Mouse (Mus musculus) ES-E14 (cell line): ENCODE measurements around the gene Ube2b.

ENCODE experiments used
- CHD2 ChIP-seq: IDR thresholded peaks from 2 replicates; pipeline ENCODE4 v1.6.1; 2014; ENCODE audit warnings: mild to moderate bottlenecking, low read depth, low read length, inconsistent platforms
- ZC3H11A ChIP-seq: IDR thresholded peaks from 2 replicates; pipeline ENCODE4 v1.6.1; 2012; ENCODE audit warnings: low read depth, mild to moderate bottlenecking, inconsistent platforms, low read length, borderline replicate concordance
- ZNF384 ChIP-seq: IDR thresholded peaks from 2 replicates; pipeline ENCODE4 v1.6.1; 2012; ENCODE audit warnings: low read depth, low read length, inconsistent platforms

DNA sequence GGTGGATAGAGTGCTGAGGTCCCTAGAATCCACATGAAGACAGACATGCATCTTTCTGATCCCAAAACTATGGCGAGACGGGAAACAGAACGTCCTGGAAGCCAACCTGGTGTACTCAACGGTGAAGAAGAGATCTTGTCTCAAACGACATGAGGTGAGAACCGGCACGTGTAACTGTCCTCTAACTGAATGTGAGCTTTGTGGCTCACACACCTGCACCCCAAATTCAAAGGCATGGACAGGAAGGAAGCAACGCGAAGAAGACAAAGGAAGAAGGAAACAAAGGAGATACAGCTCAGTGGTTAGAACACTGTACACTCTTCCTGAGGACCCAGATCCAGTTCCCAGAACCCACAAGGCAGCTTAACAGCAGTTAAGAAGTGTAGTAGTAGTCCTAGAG lies 50.6 kb downstream of the Ube2b start:
- TF ChIP-seq ZNF384 (no peak), CHD2 (no peak), ZC3H11A (no peak)
